Mouse (Mus musculus) c-Kit-positive CD71-negative TER-119-negative erythroid progenitor cells, embryonic 14.5 days (primary cell): ENCODE data around the gene Olfr329-ps.
"Not testable (repeated sequence)": the region's sequence is repeated elsewhere in the genome, so short reads cannot be mapped to it uniquely, and the experiment has no call there.

Experiments
- DNase-seq: peaks from one replicate; pipeline ENCODE4 v3.0.0-alpha.2; 2013; ENCODE audit warnings: low read depth

The Olfr329-ps gene

GRCm38 (mm10) chr11:58546322-58546721 lies at the start of gene Olfr329-ps:
Gene Olfr329-ps, minus strand, starts transcription at chr11:58546422.
- no peak for DNase-seq

GRCm38 (mm10) chr11:58594814-58595213 lies 48.6 kb upstream of the Olfr329-ps start, which contains the start of gene Olfr324:
Gene Olfr324, plus strand, starts transcription at chr11:58595114.
- no peak for DNase-seq

DNA sequence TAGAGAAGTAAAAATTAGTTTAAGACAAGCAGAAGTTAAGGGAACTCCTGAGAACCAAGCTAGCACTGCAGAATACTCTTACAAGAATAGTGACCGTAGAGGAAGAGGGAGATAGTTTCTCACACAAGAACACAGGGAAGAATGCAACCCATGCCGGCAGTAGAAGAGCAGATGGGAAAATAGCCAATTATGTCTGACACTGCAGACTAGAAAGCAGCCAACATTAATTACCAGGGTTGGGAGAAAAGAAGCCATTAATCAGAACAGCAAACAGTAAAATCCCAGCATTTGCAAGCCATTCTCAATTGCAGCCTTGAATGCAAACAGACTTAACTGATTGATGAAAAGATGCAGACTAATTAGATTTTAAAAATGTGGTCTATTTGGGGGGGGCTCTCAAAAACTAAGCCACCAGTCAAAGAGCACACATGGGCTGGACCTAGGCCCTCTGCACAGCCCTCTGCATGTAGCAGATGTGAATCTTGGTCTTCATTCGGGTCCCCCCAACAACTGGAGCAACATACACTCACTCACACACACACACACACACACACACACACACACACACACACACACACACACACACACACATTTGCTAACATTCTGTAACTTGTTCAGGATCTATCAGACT lies 42.5 kb upstream of the Olfr329-ps start:
- no peak for DNase-seq

GRCm38 (mm10) chr11:58587898-58588348 lies 41.7 kb upstream of the Olfr329-ps start:
- DNase-seq, result peak; percentile 52

DNA sequence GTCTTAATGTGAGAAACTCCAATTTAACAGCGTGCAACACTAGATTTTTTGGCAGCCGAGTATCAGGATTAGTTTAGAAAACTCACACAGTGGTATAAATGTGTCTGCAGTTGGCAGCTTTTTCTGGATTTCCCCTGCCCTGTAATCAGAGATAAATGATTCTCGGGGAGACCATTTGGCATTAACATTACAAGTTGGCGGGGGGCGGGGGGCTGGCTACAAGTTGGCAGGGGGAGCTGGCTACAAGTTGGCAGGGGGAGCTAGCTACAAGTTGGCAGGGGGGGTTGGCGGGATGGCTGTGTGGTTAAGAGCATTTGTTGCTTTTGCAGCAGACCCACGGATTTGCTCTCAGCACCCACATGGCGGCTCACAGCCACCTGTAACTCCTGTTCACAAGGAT lies 32.4 kb upstream of the Olfr329-ps start:
- no peak for DNase-seq

- DNase-seq, result no peak
These were observed 31.2 kb upstream of the Olfr329-ps start, which contains the start of gene Olfr325 for GRCm38 (mm10) chr11:58577430-58577829. Gene Olfr325, plus strand, starts transcription at chr11:58577730.

DNA sequence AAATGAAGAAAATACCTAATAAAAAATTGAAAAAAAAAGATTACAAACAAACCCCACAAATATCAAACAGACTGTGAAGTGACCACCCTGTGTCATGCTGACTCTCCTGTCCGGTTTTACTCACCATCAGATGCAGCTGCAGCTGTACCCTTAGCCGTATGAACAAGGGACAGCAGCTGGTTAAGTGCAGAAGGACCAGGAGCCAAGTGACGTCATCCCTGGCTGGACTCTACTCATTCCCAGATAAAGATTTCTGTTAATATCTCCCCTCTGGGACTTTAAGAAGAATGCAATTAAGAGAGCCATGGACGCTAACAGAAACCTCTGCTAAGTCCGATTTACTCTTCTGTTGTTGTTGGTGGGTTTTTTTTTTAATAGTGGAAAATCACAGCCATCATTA lies 24.2 kb upstream of the Olfr329-ps start, which contains the start of gene Olfr224:
Gene Olfr224, minus strand, starts transcription at position 149 of the 400 bp plus-strand sequence.
- no peak for DNase-seq

DNA sequence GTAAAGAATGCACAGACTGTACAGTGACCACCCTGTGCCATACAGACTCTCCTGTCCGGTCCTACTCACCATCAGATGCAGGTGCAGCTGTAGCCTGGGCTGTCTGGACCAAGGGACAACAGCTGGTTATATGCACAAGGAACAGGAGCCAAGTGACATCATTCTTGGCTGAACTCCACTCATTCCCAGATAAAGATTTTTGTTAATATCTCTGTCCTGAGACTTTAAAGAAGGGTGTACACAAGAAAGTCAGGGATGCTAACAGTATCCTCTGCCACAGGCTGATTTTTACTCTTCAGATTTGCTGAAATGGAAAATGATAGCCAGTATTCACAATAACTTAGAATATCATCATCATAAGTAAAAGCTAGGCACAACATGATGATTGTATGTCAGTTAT lies 9.3 kb upstream of the Olfr329-ps start, which contains the start of gene Olfr328:
Gene Olfr328, minus strand, starts transcription at position 101 of the 400 bp plus-strand sequence.
- DNase-seq, result no peak

- DNase-seq, result not testable (repeated sequence)
These were observed 11.5 kb downstream of the Olfr329-ps start, which contains the start of gene Olfr330 for GRCm38 (mm10) chr11:58534736-58535135. Gene Olfr330, minus strand, starts transcription at chr11:58534836.

GRCm38 (mm10) chr11:58519756-58520155 lies 26.5 kb downstream of the Olfr329-ps start:
- DNase-seq, result not testable (repeated sequence)

GRCm38 (mm10) chr11:58518916-58519315 lies 27.3 kb downstream of the Olfr329-ps start:
- DNase-seq, result not testable (repeated sequence)

DNA sequence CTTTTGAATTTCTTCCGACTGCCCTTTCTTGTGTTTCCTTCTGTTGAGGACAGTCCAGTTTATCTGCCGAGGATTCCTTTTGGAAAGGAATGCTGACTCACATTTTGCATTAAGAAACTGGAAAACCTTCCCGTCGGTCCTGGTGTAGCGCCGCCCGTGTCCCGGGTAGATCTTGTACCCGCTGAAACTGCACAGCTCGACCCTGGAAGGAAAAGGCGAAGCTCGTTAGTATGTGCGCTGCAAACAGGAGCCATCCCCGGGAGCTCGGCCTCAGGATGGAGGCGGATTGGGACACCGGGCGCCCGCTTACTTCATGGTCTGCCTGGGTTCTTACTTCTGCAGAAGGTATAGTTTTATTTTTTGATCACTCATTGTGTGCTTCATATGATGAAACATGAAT lies 37.2 kb downstream of the Olfr329-ps start:
- not testable (repeated sequence) for DNase-seq

DNA sequence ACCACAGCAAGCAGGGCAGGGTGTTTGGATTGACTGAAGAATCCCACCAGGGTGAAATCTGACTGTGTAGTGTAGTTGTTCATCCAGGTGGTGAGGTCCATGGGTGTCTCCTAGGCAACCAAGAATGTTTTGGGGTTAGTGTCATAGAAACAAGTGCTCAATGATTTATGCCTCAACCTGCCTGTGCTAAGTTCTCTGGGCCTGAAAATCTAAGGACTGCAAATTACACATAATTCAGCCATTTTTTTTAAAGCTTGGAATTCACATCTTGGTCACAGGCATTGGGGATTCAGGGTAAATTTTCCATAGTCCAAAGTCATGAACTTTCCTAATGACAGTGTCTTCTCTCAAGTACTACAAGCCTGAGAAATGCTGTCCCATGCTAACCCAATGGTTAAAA lies 43.8 kb downstream of the Olfr329-ps start, which contains the start of gene Olfr331:
Gene Olfr331, minus strand, starts transcription at position 101 of the 400 bp plus-strand sequence.
- DNase-seq, result not testable (repeated sequence)

GRCm38 (mm10) chr11:58499290-58499689 lies 46.9 kb downstream of the Olfr329-ps start:
- no peak for DNase-seq

DNA sequence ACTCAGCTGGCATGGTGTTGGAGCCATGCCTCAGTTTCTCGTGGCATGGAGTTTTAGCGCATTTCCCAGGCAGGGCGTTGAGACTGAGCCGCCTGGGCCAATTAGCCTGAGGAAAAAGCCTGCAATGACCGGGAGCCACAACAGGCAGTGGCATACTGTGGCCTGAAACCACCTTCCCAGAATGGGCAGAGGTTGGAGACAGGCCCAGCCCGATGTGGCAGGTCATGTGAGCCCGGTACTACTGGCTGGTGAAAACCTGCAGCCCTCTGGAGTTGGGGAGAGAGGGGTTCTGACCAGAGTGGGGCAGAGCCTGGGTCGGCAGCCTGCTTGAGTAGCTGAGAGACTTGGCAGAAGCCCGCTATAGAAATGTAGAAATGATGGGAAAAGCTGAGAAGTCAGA lies 47.5 kb downstream of the Olfr329-ps start:
- no peak for DNase-seq

- no peak for DNase-seq
These were observed 53.8 kb downstream of the Olfr329-ps start, which contains the start of gene Olfr332 for GRCm38 (mm10) chr11:58492455-58492854. Gene Olfr332, minus strand, starts transcription at chr11:58492555.
